Mouse (Mus musculus): ENCODE measurements around the gene Trabd2b.

DNA sequence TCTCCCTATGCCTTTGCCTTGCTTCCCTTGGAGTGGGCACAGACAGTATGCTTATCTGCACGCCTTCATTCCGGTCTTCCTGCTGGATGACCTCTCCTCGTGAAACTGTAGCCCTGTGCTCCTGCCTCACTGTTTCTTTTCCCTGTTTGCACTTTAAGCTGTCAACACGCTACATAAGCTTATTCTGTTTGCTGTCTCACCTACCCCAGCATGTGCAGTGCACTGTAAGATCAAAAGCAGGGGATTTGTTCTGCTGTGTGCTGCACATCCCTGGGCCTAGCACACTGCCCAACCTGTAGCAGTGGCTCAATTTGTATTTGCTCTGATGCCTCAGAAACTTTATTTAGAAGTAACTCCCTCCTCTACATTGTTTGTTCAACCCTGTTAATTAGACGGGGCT is 79.5 kb downstream of the Trabd2b start:
- TF ChIP-seq CTCF (IDR thresholded peaks at IDR 0.05; ENCODE audit: borderline replicate concordance, insufficient read depth, low read depth, low read length) (no peak), POLR2A (IDR thresholded peaks at IDR 0.05; ENCODE audit: borderline replicate concordance, insufficient read depth, low read length) (no peak)
